Mouse (Mus musculus): ENCODE data around the gene Apol7b. TPM values are rescaled to one million over a fixed set of nuclear protein-coding genes. Genes with fewer than 3 reads are reported as not detected.
A peak's percentile ranks its signal among the peaks of the same experiment; 100 is the strongest.
"Not testable (repeated sequence)": the region's sequence is repeated elsewhere in the genome, so short reads cannot be mapped to it uniquely, and the experiment has no call there.

Gene Apol7b
- total and polyA plus RNA-seq, 3 experiments = not detected

- H3K9me3 ChIP-seq (replicated peaks; ENCODE audit: insufficient read depth, low read length); H3K4me1 ChIP-seq (ENCODE audit: control insufficient read depth in 1 of 2, insufficient read depth in 2 of 2, low read length in 2 of 2); H3K9ac ChIP-seq (ENCODE audit: control insufficient read depth, low read depth, low read length, poor library complexity, severe bottlenecking); H3K27ac ChIP-seq (ENCODE audit: control insufficient read depth, low read depth, low read length); DNase-seq (ENCODE audit: low read depth, low spot score); H3K36me3 ChIP-seq (ENCODE audit: control insufficient read depth in 1 of 2, insufficient read depth in 2 of 2, low read length in 2 of 2); H3K4me3 ChIP-seq (ENCODE audit: control insufficient read depth in 1 of 2, insufficient read depth in 1 of 2, low read depth in 2 of 2, low read length in 2 of 2); H3K79me2 ChIP-seq (ENCODE audit: control insufficient read depth, insufficient read depth, low read length, poor library complexity); H3K27me3 ChIP-seq (ENCODE audit: control insufficient read depth in 1 of 2, insufficient read depth in 2 of 2, low read length in 2 of 2): not testable (repeated sequence)
Observed at GRCm38 (mm10) chr15:77415653-77416052, 31.6 kb downstream of the Apol7b start.

DNA sequence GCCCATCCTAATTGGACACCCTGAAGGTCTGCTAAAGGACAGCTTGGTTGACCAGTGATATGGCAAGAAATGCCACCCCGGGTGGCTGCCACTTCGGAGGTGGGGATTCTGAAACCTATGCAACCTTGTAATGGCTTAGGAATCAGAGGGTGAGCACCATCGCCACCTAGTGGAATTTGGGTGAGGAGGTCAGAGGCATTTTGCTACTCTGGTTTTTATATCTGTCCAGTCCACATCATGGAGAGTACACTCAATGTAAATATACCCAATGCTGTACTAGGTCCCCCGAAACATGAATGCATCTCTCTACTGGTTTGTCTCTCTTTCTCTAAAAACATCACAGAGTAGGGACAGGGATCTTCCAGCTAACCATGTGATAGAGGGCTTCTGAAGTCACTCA, 34.6 kb downstream of the Apol7b start:
- peak; percentile 5 to 22 (median 7); a peak in 2 of 6 replicates for TF ChIP-seq CTCF (IDR thresholded peaks at IDR 0.05 in 2 of 3, conservative IDR thresholded peaks at IDR 0.05 in 1 of 3; ENCODE audit: control insufficient read depth in 1 of 3, insufficient read depth in 1 of 3, low read depth in 2 of 3, low read length in 3 of 3, poor library complexity in 1 of 3, severe bottlenecking in 1 of 3)
- DNase-seq (ENCODE audit: low read depth, low spot score) = peak; percentile 3
- not testable (repeated sequence) for H3K27me3 ChIP-seq (ENCODE audit: control insufficient read depth in 1 of 2, insufficient read depth in 2 of 2, low read length in 2 of 2); H3K9me3 ChIP-seq (replicated peaks; ENCODE audit: insufficient read depth, low read length); H3K4me3 ChIP-seq (ENCODE audit: control insufficient read depth in 1 of 2, insufficient read depth in 1 of 2, low read depth in 2 of 2, low read length in 2 of 2); H3K4me1 ChIP-seq (ENCODE audit: control insufficient read depth in 1 of 2, insufficient read depth in 2 of 2, low read length in 2 of 2); H3K27ac ChIP-seq (ENCODE audit: control insufficient read depth, low read depth, low read length); H3K9ac ChIP-seq (ENCODE audit: control insufficient read depth, low read depth, low read length, poor library complexity, severe bottlenecking); H3K79me2 ChIP-seq (ENCODE audit: control insufficient read depth, insufficient read depth, low read length, poor library complexity); H3K36me3 ChIP-seq (ENCODE audit: control insufficient read depth in 1 of 2, insufficient read depth in 2 of 2, low read length in 2 of 2)

- H3K4me1 ChIP-seq (ENCODE audit: control insufficient read depth in 1 of 2, insufficient read depth in 2 of 2, low read length in 2 of 2); H3K27ac ChIP-seq (ENCODE audit: control insufficient read depth, low read depth, low read length); H3K4me3 ChIP-seq (ENCODE audit: control insufficient read depth in 1 of 2, insufficient read depth in 1 of 2, low read depth in 2 of 2, low read length in 2 of 2); H3K36me3 ChIP-seq (ENCODE audit: control insufficient read depth in 1 of 2, insufficient read depth in 2 of 2, low read length in 2 of 2); H3K9me3 ChIP-seq (replicated peaks; ENCODE audit: insufficient read depth, low read length); H3K9ac ChIP-seq (ENCODE audit: control insufficient read depth, low read depth, low read length, poor library complexity, severe bottlenecking); DNase-seq (ENCODE audit: low read depth, low spot score); H3K79me2 ChIP-seq (ENCODE audit: control insufficient read depth, insufficient read depth, low read length, poor library complexity); H3K27me3 ChIP-seq (ENCODE audit: control insufficient read depth in 1 of 2, insufficient read depth in 2 of 2, low read length in 2 of 2): not testable (repeated sequence)
Observed at GRCm38 (mm10) chr15:77411035-77411434, 36.3 kb downstream of the Apol7b start, which contains the start of gene Apol9a. Gene Apol9a, minus strand, starts transcription at chr15:77411135.

- not testable (repeated sequence) for H3K36me3 ChIP-seq (ENCODE audit: control insufficient read depth in 1 of 2, insufficient read depth in 2 of 2, low read length in 2 of 2); H3K9ac ChIP-seq (ENCODE audit: control insufficient read depth, low read depth, low read length, poor library complexity, severe bottlenecking); H3K4me1 ChIP-seq (ENCODE audit: control insufficient read depth in 1 of 2, insufficient read depth in 2 of 2, low read length in 2 of 2); H3K79me2 ChIP-seq (ENCODE audit: control insufficient read depth, insufficient read depth, low read length, poor library complexity); H3K4me3 ChIP-seq (ENCODE audit: control insufficient read depth in 1 of 2, insufficient read depth in 1 of 2, low read depth in 2 of 2, low read length in 2 of 2); H3K27ac ChIP-seq (ENCODE audit: control insufficient read depth, low read depth, low read length); H3K9me3 ChIP-seq (replicated peaks; ENCODE audit: insufficient read depth, low read length); DNase-seq (ENCODE audit: low read depth, low spot score); H3K27me3 ChIP-seq (ENCODE audit: control insufficient read depth in 1 of 2, insufficient read depth in 2 of 2, low read length in 2 of 2)
Observed at GRCm38 (mm10) chr15:77406370-77406769, 40.9 kb downstream of the Apol7b start.

DNA sequence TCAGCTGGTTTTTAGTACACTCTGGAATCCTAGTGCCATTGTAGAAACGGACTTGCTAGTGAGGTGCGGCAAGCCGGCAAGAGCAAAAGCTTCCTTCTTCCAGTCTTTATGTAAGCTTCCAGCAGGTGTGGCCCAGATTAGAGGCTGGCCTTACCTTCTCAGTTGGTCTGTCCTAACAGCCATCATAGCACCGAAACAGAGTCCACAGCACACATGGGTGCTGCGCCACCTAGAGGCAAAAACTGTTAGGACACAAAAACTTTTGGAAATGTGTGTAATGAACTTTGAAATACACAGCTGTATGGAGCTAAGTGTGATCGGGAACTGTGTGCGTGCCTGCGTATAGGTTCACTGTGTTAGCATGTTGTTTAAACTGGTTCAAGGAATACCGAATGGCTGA, 48.3 kb downstream of the Apol7b start, which contains the start of gene Apol7a:
Gene Apol7a (minus strand): TSS at position 84 of the 400 bp plus-strand sequence.
- not testable (repeated sequence) for H3K27ac ChIP-seq (ENCODE audit: control insufficient read depth, low read depth, low read length); H3K4me1 ChIP-seq (ENCODE audit: control insufficient read depth in 1 of 2, insufficient read depth in 2 of 2, low read length in 2 of 2); H3K9ac ChIP-seq (ENCODE audit: control insufficient read depth, low read depth, low read length, poor library complexity, severe bottlenecking); H3K36me3 ChIP-seq (ENCODE audit: control insufficient read depth in 1 of 2, insufficient read depth in 2 of 2, low read length in 2 of 2); H3K79me2 ChIP-seq (ENCODE audit: control insufficient read depth, insufficient read depth, low read length, poor library complexity); H3K27me3 ChIP-seq (ENCODE audit: control insufficient read depth in 1 of 2, insufficient read depth in 2 of 2, low read length in 2 of 2); H3K9me3 ChIP-seq (replicated peaks; ENCODE audit: insufficient read depth, low read length); H3K4me3 ChIP-seq (ENCODE audit: control insufficient read depth in 1 of 2, insufficient read depth in 1 of 2, low read depth in 2 of 2, low read length in 2 of 2)
- peak; percentile 18 for DNase-seq (ENCODE audit: low read depth, low spot score)
- TF ChIP-seq RAD21 (IDR thresholded peaks at IDR 0.05; ENCODE audit: low read depth, low read length) (peak; percentile 7), CTCF (IDR thresholded peaks at IDR 0.05 in 2 of 3, conservative IDR thresholded peaks at IDR 0.05 in 1 of 3; ENCODE audit: control insufficient read depth in 1 of 3, insufficient read depth in 1 of 3, low read depth in 2 of 3, low read length in 3 of 3, poor library complexity in 1 of 3, severe bottlenecking in 1 of 3) (peak; percentile 38 to 57 (median 44); a peak in 5 of 6 replicates)

DNA sequence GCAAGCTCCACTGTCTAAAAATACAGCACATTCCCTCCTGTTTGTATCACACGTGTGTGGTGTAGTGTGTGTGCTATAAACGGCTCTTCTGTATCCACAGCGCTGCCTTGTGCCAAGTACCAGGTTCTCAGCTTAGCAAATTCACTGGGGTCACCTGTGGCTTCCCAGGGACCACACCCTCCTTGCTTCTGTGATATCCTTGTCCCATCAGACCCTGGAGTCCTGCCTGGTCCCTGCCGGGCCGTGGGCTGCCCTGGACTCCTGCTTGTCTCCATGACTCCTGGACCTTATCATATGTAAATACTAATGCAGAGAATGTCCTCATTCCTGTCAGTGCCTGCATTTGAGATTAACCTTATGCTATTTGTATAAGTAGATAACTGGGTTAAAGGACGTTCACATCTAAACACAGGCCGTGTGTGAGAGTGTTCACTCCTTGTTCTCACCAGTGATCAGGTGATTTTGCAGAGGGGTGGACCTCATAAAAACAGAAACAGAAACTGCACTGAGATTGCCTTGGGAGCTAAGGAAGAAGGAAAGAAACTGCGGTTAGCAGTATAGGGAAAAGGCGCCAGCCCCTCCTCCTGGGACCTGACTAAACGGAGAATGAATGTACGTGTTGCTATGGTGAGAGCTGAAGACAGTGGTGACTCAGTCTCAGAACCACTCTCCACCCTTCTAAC, 49.7 kb downstream of the Apol7b start:
- H3K9me3 ChIP-seq (replicated peaks; ENCODE audit: insufficient read depth, low read length); H3K79me2 ChIP-seq (ENCODE audit: control insufficient read depth, insufficient read depth, low read length, poor library complexity); H3K4me3 ChIP-seq (ENCODE audit: control insufficient read depth in 1 of 2, insufficient read depth in 1 of 2, low read depth in 2 of 2, low read length in 2 of 2); H3K27me3 ChIP-seq (ENCODE audit: control insufficient read depth in 1 of 2, insufficient read depth in 2 of 2, low read length in 2 of 2); H3K36me3 ChIP-seq (ENCODE audit: control insufficient read depth in 1 of 2, insufficient read depth in 2 of 2, low read length in 2 of 2); H3K4me1 ChIP-seq (ENCODE audit: control insufficient read depth in 1 of 2, insufficient read depth in 2 of 2, low read length in 2 of 2); DNase-seq (ENCODE audit: low read depth, low spot score); H3K27ac ChIP-seq (ENCODE audit: control insufficient read depth, low read depth, low read length); H3K9ac ChIP-seq (ENCODE audit: control insufficient read depth, low read depth, low read length, poor library complexity, severe bottlenecking): not testable (repeated sequence)

DNA sequence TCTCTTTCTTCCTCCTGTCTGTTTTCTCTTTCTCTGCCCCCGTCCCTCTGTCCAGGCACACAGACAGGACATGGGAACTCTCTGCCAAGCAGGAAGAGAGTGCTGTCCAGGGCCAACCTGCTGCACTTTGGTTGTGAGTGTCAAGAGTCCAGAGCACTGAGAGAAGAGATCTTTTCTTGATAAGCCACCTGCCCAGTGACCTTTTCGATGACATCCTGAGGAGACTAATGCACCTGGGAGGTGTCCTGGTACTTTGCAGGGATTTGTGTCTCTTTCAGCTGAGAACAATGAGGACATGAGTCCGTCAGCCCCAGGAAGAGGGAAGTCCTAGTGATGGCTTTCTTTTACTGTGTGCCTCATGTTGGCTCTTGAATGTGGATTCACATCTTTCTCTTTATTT, 53.5 kb downstream of the Apol7b start:
- not testable (repeated sequence) for DNase-seq (ENCODE audit: low read depth, low spot score); H3K9me3 ChIP-seq (replicated peaks; ENCODE audit: insufficient read depth, low read length); H3K27me3 ChIP-seq (ENCODE audit: control insufficient read depth in 1 of 2, insufficient read depth in 2 of 2, low read length in 2 of 2); H3K4me1 ChIP-seq (ENCODE audit: control insufficient read depth in 1 of 2, insufficient read depth in 2 of 2, low read length in 2 of 2); H3K4me3 ChIP-seq (ENCODE audit: control insufficient read depth in 1 of 2, insufficient read depth in 1 of 2, low read depth in 2 of 2, low read length in 2 of 2); H3K27ac ChIP-seq (ENCODE audit: control insufficient read depth, low read depth, low read length); H3K36me3 ChIP-seq (ENCODE audit: control insufficient read depth in 1 of 2, insufficient read depth in 2 of 2, low read length in 2 of 2); H3K9ac ChIP-seq (ENCODE audit: control insufficient read depth, low read depth, low read length, poor library complexity, severe bottlenecking); H3K79me2 ChIP-seq (ENCODE audit: control insufficient read depth, insufficient read depth, low read length, poor library complexity)

Measured in MEL (cell line).